Mouse (Mus musculus) hindbrain, postnatal 0 days (tissue): Measurements from ENCODE around the gene Ube2a. TPM values are rescaled to one million over a fixed set of nuclear protein-coding genes. Genes with fewer than 3 reads are reported as not detected.
A peak's percentile ranks its signal among the peaks of the same experiment; 100 is the strongest.

Experiments used
- ATAC-seq: fragments of 200-750 bp; cut with Nextera tagmentation; 2 replicates; pipeline ENCODE4 v1.8.0; 2017; ENCODE audit warnings: mild to moderate bottlenecking, moderate TSS enrichment, moderate library complexity
- DNase-seq: peaks from one replicate; pipeline ENCODE4 v3.0.0-alpha.2; 2015; ENCODE audit warnings: low spot score
- H3K27ac ChIP-seq: fragments of 300-500 bp; sonication (generic); 2 replicates; pipeline ENCODE4 v1.5.1; 2014; ENCODE audit warnings: mild to moderate bottlenecking
- H3K27me3 ChIP-seq: fragments of 300-500 bp; sonication (generic); 2 replicates; pipeline ENCODE4 v1.6.1; 2014; ENCODE audit warnings: low read length, mixed read lengths; ENCODE audit not compliant: insufficient read depth
- H3K36me3 ChIP-seq: fragments of 300-500 bp; sonication (generic); 2 replicates; pipeline ENCODE4 v1.6.1; 2014; ENCODE audit warnings: low read length, mixed read lengths; ENCODE audit not compliant: insufficient read depth
- H3K4me1 ChIP-seq: fragments of 300-500 bp; sonication (generic); 2 replicates; pipeline ENCODE4 v1.6.1; 2014; ENCODE audit warnings: antibody characterized with exemption, low read length, mixed read lengths; ENCODE audit not compliant: insufficient read depth
- H3K4me2 ChIP-seq: fragments of 300-500 bp; sonication (generic); 2 replicates; pipeline ENCODE4 v1.6.1; 2014; ENCODE audit warnings: low read depth, mild to moderate bottlenecking, low read length, moderate library complexity, mixed read lengths
- H3K4me3 ChIP-seq: fragments of 300-500 bp; sonication (generic); 2 replicates; pipeline ENCODE4 v1.5.1; 2014; ENCODE audit warnings: low read length
- H3K9ac ChIP-seq: fragments of 300-500 bp; sonication (generic); replicated peaks from 2 replicates; pipeline ENCODE4 v1.6.1; 2014; ENCODE audit warnings: mild to moderate bottlenecking, low read length, moderate library complexity, mixed read lengths
- H3K9me3 ChIP-seq: fragments of 300-500 bp; sonication (generic); 2 replicates; pipeline ENCODE4 v1.6.1; 2016; ENCODE audit warnings: low read length, mixed read lengths
- CTCF ChIP-seq: IDR thresholded peaks from 2 replicates; pipeline ENCODE4 v1.5.1; 2016; ENCODE audit warnings: antibody characterized with exemption, control low read depth, low read depth
- WGBS: fragments of 180-500 bp; shearing (Covaris S2); extraction: QIAGEN DNeasy Blood & Tissue Kit; methylation state at CpG from one replicate; pipeline ENCODE4 v1.1.7; 2014; 5-methylcytosine and 5-hydroxymethylcytosine counted together
- polyA plus RNA-seq: library from polyadenylated mRNA; unstranded; fragments of >200 nt; fragmentation: Nextera tagmentation; extraction: Ambion mirVana; gene quantifications from 2 replicates; pipeline ENCODE4 v1.2.1, GENCODE M21; 2015
- total RNA-seq: library from RNA; depleted of rRNA; stranded (reverse); fragments of >200 nt; gene quantifications from 2 replicates; pipeline ENCODE4 v1.2.3, GENCODE M21; 2014

The Ube2a gene
- total and polyA plus RNA-seq, 2 experiments from 2014 or later = 28.5 to 134 TPM

GRCm38 (mm10) chrX:36833397-36834084, 40.2 kb upstream of the Ube2a start:
- Histone ChIP-seq H3K4me1 (no peaks in the 10 kb centered on the region), H3K4me3 (peak overlapping the region; percentile 19), H3K9ac (peak overlapping the region; percentile 24; the same call in 1 of the 2 replicates), H3K27ac (0 out of 2 replicates have a peak overlapping the region, but pooled peaks have one; percentile 36), H3K4me2 (peak overlapping the region; percentile 53), H3K27me3 (no peaks in the 10 kb centered on the region), H3K36me3 (no peaks in the 10 kb centered on the region), H3K9me3 (no peaks in the 10 kb centered on the region)
- 34% methylated on average over 19 of the region's 19 CpGs for WGBS
- peak; percentile 78 for TF ChIP-seq CTCF
- DNase-seq (peak; percentile 79), ATAC-seq (peak; percentile 81)

- no peak for TF ChIP-seq CTCF
These were observed 36.5 kb upstream of the Ube2a start for GRCm38 (mm10) chrX:36837069-36837676.

GRCm38 (mm10) chrX:36839391-36839790, 34.3 kb upstream of the Ube2a start:
- H3K9me3 ChIP-seq = no peaks in the 10 kb centered on the region
- H3K27me3 ChIP-seq = no peaks in the 10 kb centered on the region
- no peak overlapping the region for H3K4me3 ChIP-seq
- ATAC-seq (no peak), DNase-seq (peak; percentile 58)
- TF ChIP-seq CTCF = no peak
- no peak overlapping the region for H3K9ac ChIP-seq
- whole genome bisulfite sequencing = 60% methylated on average over 7 of the region's 7 CpGs
- no peaks in the 10 kb centered on the region for H3K4me1 ChIP-seq
- H3K36me3 ChIP-seq = no peaks in the 10 kb centered on the region
- H3K4me2 ChIP-seq = no peak overlapping the region
- H3K27ac ChIP-seq = no peak overlapping the region

More at GRCm38 (mm10) chrX:36837069-36837676, 36.5 kb upstream of the Ube2a start:
- Histone ChIP-seq H3K27ac (no peak overlapping the region), H3K4me1 (no peaks in the 10 kb centered on the region), H3K9me3 (no peaks in the 10 kb centered on the region), H3K4me3 (no peak overlapping the region), H3K36me3 (no peaks in the 10 kb centered on the region), H3K9ac (no peak overlapping the region), H3K4me2 (no peak overlapping the region), H3K27me3 (no peaks in the 10 kb centered on the region)
- 77% methylated on average over 6 of the region's 6 CpGs for WGBS
- ATAC-seq = no peak
- DNase-seq = no peak

- H3K4me2 ChIP-seq = no peak overlapping the region
- H3K4me1 ChIP-seq = no peaks in the 10 kb centered on the region
- no peaks in the 10 kb centered on the region for H3K9me3 ChIP-seq
- H3K9ac ChIP-seq = no peak overlapping the region
- DNase-seq (no peak), ATAC-seq (no peak)
- no peaks in the 10 kb centered on the region for H3K36me3 ChIP-seq
- H3K4me3 ChIP-seq = no peak overlapping the region
- no peak for TF ChIP-seq CTCF
- H3K27ac ChIP-seq = no peak overlapping the region
- 88% methylated on average over 6 of the region's 6 CpGs for WGBS
- no peaks in the 10 kb centered on the region for H3K27me3 ChIP-seq
These were observed 32.0 kb upstream of the Ube2a start for GRCm38 (mm10) chrX:36841698-36842097.

GRCm38 (mm10) chrX:36843346-36843990, 30.2 kb upstream of the Ube2a start:
- WGBS = 75% methylated on average over 4 of the region's 4 CpGs
- Histone ChIP-seq H3K4me1 (no peaks in the 10 kb centered on the region), H3K4me2 (no peak overlapping the region), H3K27me3 (no peaks in the 10 kb centered on the region), H3K9me3 (no peaks in the 10 kb centered on the region), H3K4me3 (no peak overlapping the region), H3K9ac (no peak overlapping the region), H3K27ac (no peak overlapping the region), H3K36me3 (no peaks in the 10 kb centered on the region)
- DNase-seq = no peak
- no peak for TF ChIP-seq CTCF
- ATAC-seq = no peak

GRCm38 (mm10) chrX:36847152-36847551, 26.5 kb upstream of the Ube2a start:
- H3K4me2 ChIP-seq = no peak overlapping the region
- WGBS = 67% methylated on average over 1 of the region's 1 CpGs
- no peak for TF ChIP-seq CTCF
- no peaks in the 10 kb centered on the region for H3K4me1 ChIP-seq
- no peak overlapping the region for H3K27ac ChIP-seq
- no peaks in the 10 kb centered on the region for H3K36me3 ChIP-seq
- no peak overlapping the region for H3K9ac ChIP-seq
- no peaks in the 10 kb centered on the region for H3K9me3 ChIP-seq
- DNase-seq (no peak), ATAC-seq (no peak)
- H3K4me3 ChIP-seq = no peak overlapping the region
- no peaks in the 10 kb centered on the region for H3K27me3 ChIP-seq
